ENCODE assay signal across 9 mouse cellular contexts in genomic region chr14:79321152-79321551, GRCm38 (mm10). TPM values are rescaled to one million over a fixed set of nuclear protein-coding genes. Genes with fewer than 3 reads are reported as not detected.
DNase-seq lines count a peak whose midpoint lies in the region; ATAC-seq lines count a peak whose summit lies in the region.
"Had no signal": no experiment of that assay in that cellular context is flagged by ENCODE, and none has a peak within 500 bp of the region (broad histone marks: within the 10 kb centered on the region; RNA-seq: fewer than 3 reads in every experiment).

No protein-coding gene starts in this region.

- H3K9ac ChIP-seq in embryonic facial prominence, embryonic 15.5 days, result no peak overlapping the region
- H3K9ac ChIP-seq in intestine, embryonic 14.5 days (ENCODE audit: low read length), result no peak overlapping the region
- H3K9ac ChIP-seq: limb, embryonic 15.5 days had no signal

- no peak overlapping the region for H3K4me2 ChIP-seq in embryonic facial prominence, embryonic 15.5 days (replicated peaks)
- no peak overlapping the region for H3K4me2 ChIP-seq in intestine, embryonic 14.5 days (ENCODE audit: low read length)
- H3K4me2 ChIP-seq: limb, embryonic 15.5 days had no signal

- no peak overlapping the region for H3K27ac ChIP-seq in embryonic facial prominence, embryonic 15.5 days (replicated peaks)
- H3K27ac ChIP-seq in intestine, embryonic 14.5 days (ENCODE audit: low read depth), result no peak overlapping the region
- H3K27ac ChIP-seq: limb, embryonic 15.5 days had no signal

- no peak overlapping the region for H3K4me3 ChIP-seq in embryonic facial prominence, embryonic 15.5 days (replicated peaks)
- no peak overlapping the region for H3K4me3 ChIP-seq in intestine, embryonic 14.5 days (ENCODE audit: low read depth, low read length)
- H3K4me3 ChIP-seq: limb, embryonic 15.5 days had no signal

- H3K36me3 ChIP-seq in embryonic facial prominence, embryonic 15.5 days, result no peaks in the 10 kb centered on the region
- H3K36me3 ChIP-seq in intestine, embryonic 14.5 days (ENCODE audit: control insufficient read depth, insufficient read depth, low read length), result no peaks in the 10 kb centered on the region
- H3K36me3 ChIP-seq in splenic B cell, adult 2 months (ENCODE audit: control insufficient read depth, insufficient read depth, low read length, poor library complexity, severe bottlenecking), result no peaks in the 10 kb centered on the region
- H3K36me3 ChIP-seq: limb, embryonic 15.5 days had no signal

- 0 out of 2 replicates have a peak, but pooled peaks have one; percentile 56 for ATAC-seq in cerebellum, adult (ENCODE audit: insufficient number of reproducible peaks, low FRiP score, low TSS enrichment)
- ATAC-seq in CD4-positive, CD25-positive, alpha-beta regulatory T cell, adult 4 months, result peak; percentile 77
- peak; percentile 43; the same call in 1 of the 2 replicates for ATAC-seq in embryonic facial prominence, embryonic 15.5 days (ENCODE audit: insufficient number of reproducible peaks, low FRiP score, low TSS enrichment, low read depth)
- peak; percentile 70 for ATAC-seq in intestine, embryonic 14.5 days (replicated peaks; ENCODE audit: low FRiP score, low TSS enrichment, low read depth)

- 26% methylated on average over 8 of the region's 8 CpGs for WGBS in embryonic facial prominence, embryonic 15.5 days
- 26% methylated on average over 8 of the region's 8 CpGs for WGBS in intestine, embryonic 14.5 days

- no peaks in the 10 kb centered on the region for H3K27me3 ChIP-seq in embryonic facial prominence, embryonic 15.5 days
- H3K27me3 ChIP-seq in intestine, embryonic 14.5 days (replicated peaks; ENCODE audit: control insufficient read depth, insufficient read depth, low read length), result no peaks in the 10 kb centered on the region
- no peaks in the 10 kb centered on the region for H3K27me3 ChIP-seq in splenic B cell, adult 2 months (ENCODE audit: control insufficient read depth, insufficient read depth, low read length, poor library complexity, severe bottlenecking)
- H3K27me3 ChIP-seq: limb, embryonic 15.5 days had no signal

- no peaks in the 10 kb centered on the region; the same call in 1 of the 2 replicates for H3K4me1 ChIP-seq in embryonic facial prominence, embryonic 15.5 days
- H3K4me1 ChIP-seq in intestine, embryonic 14.5 days (replicated peaks; ENCODE audit: control insufficient read depth, insufficient read depth, low read length), result no peaks in the 10 kb centered on the region

- DNase-seq in cerebellum, adult 8-10 months, result no peak
- no peak for DNase-seq in intestine, embryonic 14.5 days (ENCODE audit: low spot score)
- DNase-seq in lung, adult 18-20 months, result peak; percentile 28 to 53
- DNase-seq in splenic B cell, adult 2 months (ENCODE audit: low read depth, low spot score), result peak; percentile 46
- no peak for DNase-seq in cerebellum, adult 18-20 months

- no peaks in the 10 kb centered on the region for H3K9me3 ChIP-seq in embryonic facial prominence, embryonic 15.5 days (replicated peaks)
- no peaks in the 10 kb centered on the region for H3K9me3 ChIP-seq in intestine, embryonic 14.5 days (ENCODE audit: control insufficient read depth, low read length)

RNA-seq across cellular contexts. Expression of gene Rgcc, which starts 19.7 kb away (rescaled TPM):
- polyA plus RNA-seq in CD4-positive, CD25-positive, alpha-beta regulatory T cell, adult 4 months (2017; shearing (Covaris generic)), result 10 to 100 TPM; 20.3 to 29.3 TPM
- 56.0 and 63.9 TPM in 2 replicates for polyA plus RNA-seq in embryonic facial prominence, embryonic 15.5 days (2015; fragmentation: Nextera tagmentation; extraction: Ambion mirVana)
- 48.8 and 50.1 TPM in 2 replicates for polyA plus RNA-seq in intestine, embryonic 14.5 days (2014; fragmentation: Nextera tagmentation; extraction: Ambion mirVana)

Comparison
In these comparisons a context has a peak if more than half of its experiments do, and no peak if none do; other contexts are left out.
1. DNase-seq: peak in lung, adult 18-20 months (2 of 2) and splenic B cell, adult 2 months (single experiment); none in cerebellum, adult 8-10 months (single experiment), intestine, embryonic 14.5 days (single experiment) and cerebellum, adult 18-20 months (0 of 2).
2. Peak in every context shown above with its lines, with median percentiles within 50 percentile points of each other: ATAC-seq.